Mouse (Mus musculus) heart, postnatal 0 days (tissue): Measurements from ENCODE around the gene Hsph1. TPM values are rescaled to one million over a fixed set of nuclear protein-coding genes. Genes with fewer than 3 reads are reported as not detected.

ENCODE experiments used
- ATAC-seq: fragments of 200-750 bp; cut with Nextera tagmentation; 2 replicates; pipeline ENCODE4 v1.8.0; 2017; ENCODE audit warnings: low read depth, moderate number of reproducible peaks, moderate library complexity; ENCODE audit not compliant: insufficient read depth
- DNase-seq: peaks from one replicate; pipeline ENCODE4 v3.0.0-alpha.2; 2016; ENCODE audit warnings: low spot score
- H3K27ac ChIP-seq: fragments of 300-500 bp; sonication (generic); 2 replicates; pipeline ENCODE4 v1.5.1; 2014; ENCODE audit warnings: low read depth, mild to moderate bottlenecking
- H3K27me3 ChIP-seq: fragments of 300-500 bp; sonication (generic); 2 replicates; pipeline ENCODE4 v1.6.1; 2014; ENCODE audit warnings: low read length, mixed read lengths; ENCODE audit not compliant: control insufficient read depth, insufficient read depth
- H3K36me3 ChIP-seq: fragments of 300-500 bp; sonication (generic); replicated peaks from 2 replicates; pipeline ENCODE4 v1.6.1; 2014; ENCODE audit warnings: low read length, mixed read lengths; ENCODE audit not compliant: control insufficient read depth, insufficient read depth
- H3K4me1 ChIP-seq: fragments of 300-500 bp; sonication (generic); 2 replicates; pipeline ENCODE4 v1.6.1; 2014; ENCODE audit warnings: antibody characterized with exemption; ENCODE audit not compliant: control insufficient read depth, insufficient read depth
- H3K4me2 ChIP-seq: fragments of 300-500 bp; sonication (generic); 2 replicates; pipeline ENCODE4 v1.6.1; 2014; ENCODE audit warnings: low read depth, mild to moderate bottlenecking, low read length, moderate library complexity
- H3K4me3 ChIP-seq: fragments of 300-500 bp; sonication (generic); 2 replicates; pipeline ENCODE4 v1.5.1; 2014; ENCODE audit warnings: low read depth, low read length
- H3K9ac ChIP-seq: fragments of 300-500 bp; sonication (generic); replicated peaks from 2 replicates; pipeline ENCODE4 v1.6.1; 2014; ENCODE audit warnings: low read depth, low read length, mixed read lengths
- H3K9me3 ChIP-seq: fragments of 300-500 bp; sonication (generic); replicated peaks from 2 replicates; pipeline ENCODE4 v1.6.1; 2016; ENCODE audit warnings: low read length; ENCODE audit not compliant: control insufficient read depth
- CTCF ChIP-seq: IDR thresholded peaks from 2 replicates; pipeline ENCODE4 v1.5.1; 2016; ENCODE audit warnings: antibody characterized with exemption, control low read depth, low read depth
- EP300 ChIP-seq: IDR thresholded peaks from 2 replicates; pipeline ENCODE4 v1.6.1; 2016; ENCODE audit warnings: antibody characterized with exemption, low read depth
- WGBS: fragments of 180-500 bp; shearing (Covaris S2); extraction: QIAGEN DNeasy Blood & Tissue Kit; methylation state at CpG from one replicate; pipeline ENCODE4 v1.1.7; 2014; 5-methylcytosine and 5-hydroxymethylcytosine counted together
- polyA plus RNA-seq: library from polyadenylated mRNA; unstranded; fragments of >200 nt; fragmentation: Nextera tagmentation; extraction: Ambion mirVana; gene quantifications from 2 replicates; pipeline ENCODE4 v1.2.1, GENCODE M21; 2015
- total RNA-seq: library from RNA; depleted of rRNA; stranded (reverse); fragments of >200 nt; gene quantifications from 2 replicates; pipeline ENCODE4 v1.2.3, GENCODE M21; 2014; ENCODE audit warnings: low replicate concordance

Hsph1 gene
- total and polyA plus RNA-seq, 2 experiments from 2014 or later: 4.7 to 9.7 TPM

- ATAC-seq: no peak
- TF ChIP-seq EP300 (no peak), CTCF (no peak)
- H3K4me1 ChIP-seq: no peaks in the 10 kb centered on the region
- no peaks in the 10 kb centered on the region for H3K9me3 ChIP-seq
- 87% methylated on average over 3 of the region's 3 CpGs for WGBS
- no peaks in the 10 kb centered on the region for H3K27me3 ChIP-seq
- H3K4me2 ChIP-seq: no peak overlapping the region
- no peak overlapping the region for H3K9ac ChIP-seq
- no peak overlapping the region for H3K4me3 ChIP-seq
- no peaks in the 10 kb centered on the region for H3K36me3 ChIP-seq
- DNase-seq: no peak
- H3K27ac ChIP-seq: no peak overlapping the region
Measured at GRCm38 (mm10) chr5:149601996-149602395, 34.2 kb downstream of the Hsph1 start.

- no peak for TF ChIP-seq EP300
- no peak for TF ChIP-seq CTCF
- Histone ChIP-seq H3K27me3 (no peaks in the 10 kb centered on the region), H3K4me3 (no peak overlapping the region), H3K36me3 (no peaks in the 10 kb centered on the region), H3K9me3 (no peaks in the 10 kb centered on the region), H3K9ac (no peak overlapping the region), H3K4me1 (no peaks in the 10 kb centered on the region), H3K4me2 (no peak overlapping the region), H3K27ac (no peak overlapping the region)
- ATAC-seq (no peak), DNase-seq (no peak)
- 41% methylated on average over 18 of the region's 18 CpGs for WGBS
Measured at GRCm38 (mm10) chr5:149597351-149597750, 38.8 kb downstream of the Hsph1 start.

- Histone ChIP-seq H3K9ac (no peak overlapping the region), H3K27me3 (no peaks in the 10 kb centered on the region), H3K4me2 (no peak overlapping the region), H3K27ac (no peak overlapping the region), H3K9me3 (no peaks in the 10 kb centered on the region), H3K4me3 (no peak overlapping the region), H3K4me1 (no peaks in the 10 kb centered on the region), H3K36me3 (no peaks in the 10 kb centered on the region)
- no peak for DNase-seq
- 78% methylated on average over 3 of the region's 3 CpGs for WGBS
- ATAC-seq: no peak
- TF ChIP-seq CTCF (no peak), EP300 (no peak)
Measured at GRCm38 (mm10) chr5:149594215-149594614, 42.0 kb downstream of the Hsph1 start.

- H3K9ac ChIP-seq: no peak overlapping the region
- no peak for DNase-seq
- no peaks in the 10 kb centered on the region for H3K27me3 ChIP-seq
- no peaks in the 10 kb centered on the region for H3K4me1 ChIP-seq
- no peak overlapping the region for H3K4me2 ChIP-seq
- no peaks in the 10 kb centered on the region for H3K36me3 ChIP-seq
- no peak overlapping the region for H3K4me3 ChIP-seq
- no peaks in the 10 kb centered on the region for H3K9me3 ChIP-seq
- no peak for ATAC-seq
- TF ChIP-seq EP300: no peak
- no peak for TF ChIP-seq CTCF
- 60% methylated on average over 3 of the region's 3 CpGs for WGBS
- peak overlapping the region; percentile 30; the same call in 1 of the 2 replicates for H3K27ac ChIP-seq
Measured at GRCm38 (mm10) chr5:149589932-149590331, 46.2 kb downstream of the Hsph1 start.

- Histone ChIP-seq H3K4me1 (no peaks in the 10 kb centered on the region), H3K36me3 (no peaks in the 10 kb centered on the region), H3K27me3 (no peaks in the 10 kb centered on the region), H3K9ac (no peak overlapping the region), H3K4me3 (no peak overlapping the region), H3K4me2 (no peak overlapping the region), H3K27ac (peak overlapping the region; percentile 48), H3K9me3 (no peaks in the 10 kb centered on the region)
- ATAC-seq (peak; percentile 43; the same call in 1 of the 2 replicates), DNase-seq (peak; percentile 29)
- TF ChIP-seq CTCF: no peak
- no peak for TF ChIP-seq EP300
- WGBS: 29% methylated on average over 7 of the region's 7 CpGs
Measured at GRCm38 (mm10) chr5:149588814-149589534, 47.2 kb downstream of the Hsph1 start.
